Mouse (Mus musculus) liver, adult (tissue): ENCODE results near the gene Tgm4.

Experiments
- GATA4 ChIP-seq: IDR thresholded peaks from 2 replicates; pipeline ENCODE4 v1.6.1; 2014; ENCODE audit warnings: mild to moderate bottlenecking, low read length; ENCODE audit not compliant: insufficient replicate concordance

Gene Tgm4

DNA sequence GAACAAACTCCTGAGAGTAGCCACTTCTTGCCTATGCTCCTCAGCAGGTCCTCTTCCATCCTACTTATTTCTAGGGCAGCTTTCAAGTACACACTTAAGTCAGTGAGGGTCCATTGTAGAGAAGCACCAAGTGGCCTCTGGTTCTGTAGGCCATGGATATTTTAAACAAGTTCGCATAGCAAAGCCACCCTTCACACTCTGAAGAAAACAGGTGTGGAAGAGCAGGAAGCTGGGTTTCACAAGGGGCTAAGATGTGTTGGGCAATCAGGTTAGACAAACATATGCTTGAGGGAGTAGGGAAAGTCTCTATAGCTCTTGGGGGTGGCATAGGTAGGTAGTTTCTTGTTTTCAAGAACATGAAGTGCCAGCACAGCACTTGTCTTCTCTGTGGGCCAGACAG, 50.8 kb downstream of the Tgm4 start:
- no peak for TF ChIP-seq GATA4

GRCm38 (mm10) chr9:123087558-123087957, 53.0 kb downstream of the Tgm4 start:
- no peak for TF ChIP-seq GATA4

DNA sequence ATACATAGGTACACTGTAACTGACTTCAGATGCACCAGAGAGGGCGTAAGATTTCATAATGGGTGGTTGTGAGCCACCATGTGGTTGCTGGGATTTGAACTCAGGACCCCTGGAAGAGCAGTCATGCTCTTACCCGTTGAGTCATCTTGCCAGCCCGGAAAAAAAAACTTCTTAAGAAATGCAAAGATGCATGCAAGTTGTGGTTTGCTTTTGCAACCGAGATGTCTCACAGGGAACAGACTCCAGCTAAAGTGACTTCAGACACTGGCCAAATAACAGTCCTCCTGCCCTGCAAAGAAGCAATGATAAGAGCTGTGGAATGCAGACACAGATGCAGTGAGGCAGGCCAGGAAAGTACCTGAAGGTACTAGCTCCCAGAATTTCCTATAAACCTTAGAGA, 56.3 kb downstream of the Tgm4 start:
- no peak for TF ChIP-seq GATA4

DNA sequence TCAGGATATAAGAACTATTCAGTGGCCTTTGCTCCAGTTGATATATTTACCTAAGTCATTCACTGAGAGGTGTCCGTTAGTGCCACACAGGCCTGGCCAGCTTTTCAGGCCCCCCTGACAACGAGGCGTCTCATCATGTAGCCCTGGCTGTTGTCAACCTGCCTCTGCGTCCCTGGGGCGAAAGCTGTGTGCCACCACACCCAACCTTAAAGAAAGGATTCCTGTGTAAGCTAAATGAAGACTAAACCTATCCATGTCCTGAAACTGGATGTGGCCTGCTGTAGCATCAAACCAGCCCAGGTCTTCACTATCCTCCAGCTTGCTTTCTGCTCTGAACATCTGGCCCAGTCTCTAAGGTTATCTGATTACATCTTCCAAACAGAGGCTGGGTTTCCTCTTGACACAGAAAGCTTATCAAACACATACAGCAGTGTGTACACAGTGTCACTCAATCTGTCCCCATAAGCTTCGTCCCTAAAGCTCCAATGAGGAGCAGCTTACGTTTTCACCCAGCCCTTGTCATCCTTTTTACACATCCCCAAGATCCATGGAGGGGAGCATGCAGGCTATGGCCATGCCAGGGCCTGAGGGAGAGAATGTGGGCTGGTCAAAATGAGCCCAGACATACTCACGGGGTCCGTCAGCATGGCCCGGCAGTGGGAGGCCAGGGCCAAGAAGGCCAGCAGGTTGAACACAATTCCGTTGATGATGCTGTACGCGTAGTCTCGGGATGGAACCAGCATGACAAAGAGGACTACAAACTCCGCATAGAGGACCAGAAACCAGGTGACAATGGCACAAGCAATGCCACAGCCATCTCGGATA, 65.3 kb downstream of the Tgm4 start:
- no peak for TF ChIP-seq GATA4

DNA sequence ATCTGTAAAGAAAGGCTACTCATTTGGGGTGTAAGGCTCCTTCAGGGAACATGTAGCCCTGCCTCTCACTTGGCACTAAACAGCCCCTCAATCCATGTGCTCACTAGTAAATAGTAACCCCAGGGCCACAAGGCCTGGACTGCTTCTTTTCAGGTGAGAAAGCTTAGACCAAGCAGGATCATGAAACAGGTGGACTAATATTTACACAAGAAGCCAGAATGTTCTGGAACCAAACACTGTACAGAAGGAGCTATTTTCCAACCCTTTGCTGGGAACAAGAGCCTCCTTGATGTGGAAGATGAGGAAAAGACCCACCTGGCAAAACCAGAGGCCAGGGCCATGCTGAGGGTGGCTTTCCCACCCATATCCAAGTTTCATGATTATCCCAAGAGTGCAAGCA, 68.9 kb downstream of the Tgm4 start:
- TF ChIP-seq GATA4: no peak

GRCm38 (mm10) chr9:123104362-123104761, 69.8 kb downstream of the Tgm4 start:
- no peak for TF ChIP-seq GATA4

GRCm38 (mm10) chr9:123107186-123107585, 72.7 kb downstream of the Tgm4 start:
- TF ChIP-seq GATA4: no peak

GRCm38 (mm10) chr9:123109188-123109587, 74.7 kb downstream of the Tgm4 start:
- TF ChIP-seq GATA4: no peak

- TF ChIP-seq GATA4: no peak
Observed at GRCm38 (mm10) chr9:123111751-123112221, 77.3 kb downstream of the Tgm4 start.

- TF ChIP-seq GATA4: peak; percentile 31; the same call in 1 of the 2 replicates
Observed at GRCm38 (mm10) chr9:123112805-123113521, 78.4 kb downstream of the Tgm4 start, which contains the start of the genes Zdhhc3 and Exosc7. TSS of gene Zdhhc3 (minus strand) at chr9:123113205. TSS of gene Exosc7 (plus strand) at chr9:123113215.

DNA sequence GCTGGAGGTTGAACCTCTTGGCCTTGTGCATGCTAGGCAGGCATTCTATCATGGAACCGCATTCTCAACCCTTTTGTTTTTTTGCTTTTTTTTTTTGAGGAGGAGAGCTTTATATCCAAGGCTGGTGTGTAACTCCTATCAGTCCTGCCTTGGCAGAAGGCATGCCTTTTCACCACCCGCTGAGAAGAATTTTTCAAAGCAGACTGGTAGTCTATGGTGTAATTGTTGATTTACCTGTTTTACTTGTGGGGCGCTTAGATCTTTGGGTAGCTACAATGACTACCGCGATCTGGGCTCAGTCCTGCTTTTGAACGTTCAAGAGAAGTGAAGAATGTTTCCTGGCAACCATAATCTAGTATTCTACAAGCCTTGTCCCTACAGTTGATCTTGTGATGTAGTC, 79.4 kb downstream of the Tgm4 start:
- no peak for TF ChIP-seq GATA4

DNA sequence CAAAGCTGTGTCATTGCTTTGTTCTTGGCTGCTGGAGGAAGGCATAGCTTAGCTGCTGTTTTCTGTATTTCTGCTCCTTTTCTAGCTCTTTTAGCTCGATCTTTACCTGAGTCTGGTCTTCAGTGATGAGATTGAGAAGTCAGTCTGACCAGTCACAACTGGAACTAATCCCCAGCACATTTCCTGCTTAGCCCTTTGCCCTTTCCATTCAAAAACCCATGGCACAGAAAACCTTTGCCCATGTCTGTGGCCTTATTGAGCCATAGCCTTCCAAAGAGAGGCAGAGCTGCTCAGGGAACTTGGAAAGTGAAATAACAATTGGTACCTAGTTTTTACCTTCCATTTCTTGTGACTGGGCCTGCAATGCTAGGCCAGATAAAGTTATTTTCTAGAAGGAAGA, 81.0 kb downstream of the Tgm4 start:
- no peak for TF ChIP-seq GATA4
